In the genomic region with DNA sequence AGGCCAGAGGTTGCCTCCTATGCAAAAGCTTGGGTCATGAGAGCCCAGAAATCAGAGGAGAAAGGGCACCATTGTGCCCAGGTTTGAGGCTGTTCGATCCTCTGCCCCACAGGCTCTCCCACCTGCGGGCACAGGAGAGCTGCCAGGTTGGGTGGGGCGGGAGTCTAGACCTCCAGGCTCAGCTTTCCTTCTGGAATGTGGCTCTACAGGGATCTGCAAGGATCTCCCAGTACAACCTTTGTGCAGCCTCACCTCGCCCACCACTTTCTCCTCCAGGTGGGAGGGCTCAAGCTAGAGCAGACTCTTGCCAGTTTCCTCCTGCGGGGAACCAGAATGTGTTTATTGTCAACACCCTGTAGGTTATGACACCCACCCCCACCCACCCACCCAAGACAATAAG, we compare ENCODE assay signal across 27 mouse cellular contexts. TPM values are rescaled to one million over a fixed set of nuclear protein-coding genes. Genes with fewer than 3 reads are reported as not detected.
DNase-seq lines count a peak whose midpoint lies in the region; ATAC-seq and TF ChIP-seq lines count a peak whose summit lies in the region.
"Had no signal": no experiment of that assay in that cellular context is flagged by ENCODE, and none has a peak within 500 bp of the region (broad histone marks: within the 10 kb centered on the region; RNA-seq: fewer than 3 reads in every experiment).

No protein-coding gene starts in this region.

- H3K9me3 ChIP-seq in kidney, embryonic 16.5 days (ENCODE audit: low read length), result no peaks in the 10 kb centered on the region
- peaks cover 8% of the 10 kb centered on the region; the same call in 1 of the 2 replicates for H3K9me3 ChIP-seq in E14TG2a.4 (ENCODE audit: low read length)
- H3K9me3 ChIP-seq: heart, embryonic 13.5 days; liver, embryonic 12.5 days; midbrain, embryonic 12.5 days; neural tube, embryonic 12.5 days had no signal

- 0 out of 2 replicates have a peak, but pooled peaks cover 5% of the 10 kb centered on the region for H3K27me3 ChIP-seq in kidney, embryonic 16.5 days (ENCODE audit: insufficient read depth, low read length)
- peaks cover 50% of the 10 kb centered on the region for H3K27me3 ChIP-seq in E14TG2a.4 (ENCODE audit: insufficient read depth, low read length)
- H3K27me3 ChIP-seq: neural tube, embryonic 12.5 days had no signal

- H3K9ac ChIP-seq in kidney, embryonic 16.5 days (replicated peaks; ENCODE audit: low read length), result no peak overlapping the region
- H3K9ac ChIP-seq: forebrain, postnatal 0 days; heart, embryonic 13.5 days; hindbrain, embryonic 13.5 days; limb, embryonic 12.5 days; liver, embryonic 12.5 days; midbrain, embryonic 12.5 days; neural tube, embryonic 12.5 days had no signal

- WGBS in kidney, embryonic 16.5 days, result 65% methylated on average over 5 of the region's 5 CpGs

- H3K27ac ChIP-seq in kidney, embryonic 16.5 days (ENCODE audit: low read length), result peak overlapping the region; percentile 59; the same call in 1 of the 2 replicates
- H3K27ac ChIP-seq: gastrocnemius, adult 2 months; heart, embryonic 13.5 days; hindbrain, embryonic 13.5 days; limb, embryonic 12.5 days; liver, embryonic 12.5 days; midbrain, embryonic 12.5 days; neural tube, embryonic 12.5 days had no signal

- DNase-seq in kidney, adult 9 months, result no peak
- DNase-seq in R1 (ENCODE audit: low read depth, low spot score), result peak; percentile 43
- peak; percentile 19 to 65 for DNase-seq in kidney, postnatal 25 days
- DNase-seq in adrenal gland, adult (ENCODE audit: inconsistent age in 2 of 2, low spot score in 1 of 2), result no peak
- no peak for DNase-seq in urinary bladder, postnatal 4 days (ENCODE audit: low spot score in 2 of 2)
- no peak for DNase-seq in spleen, postnatal 4 days (ENCODE audit: low spot score in 2 of 2)
- DNase-seq: cerebellum, adult 11-12 months; cerebellum, postnatal 36 days; forebrain, postnatal 0 days; gastrocnemius, adult 2 months; right cerebral cortex, adult 18-20 months; thymus, adult 18-20 months; thymus, postnatal 4 days had no signal

- no peak overlapping the region for H3K4me3 ChIP-seq in kidney, embryonic 16.5 days (ENCODE audit: low read length)
- H3K4me3 ChIP-seq in E14TG2a.4 (replicated peaks; ENCODE audit: low read length), result peak overlapping the region; percentile 23; the same call in 1 of the 2 replicates
- H3K4me3 ChIP-seq: gastrocnemius, adult 2 months; heart, embryonic 13.5 days; hindbrain, embryonic 13.5 days; limb, embryonic 12.5 days; liver, embryonic 12.5 days; midbrain, embryonic 12.5 days; neural tube, embryonic 12.5 days had no signal

- peak overlapping the region; percentile 14; the same call in 1 of the 2 replicates for H3K4me2 ChIP-seq in kidney, embryonic 16.5 days (replicated peaks; ENCODE audit: low read depth, low read length)
- H3K4me2 ChIP-seq: heart, embryonic 13.5 days; hindbrain, embryonic 13.5 days; limb, embryonic 12.5 days; liver, embryonic 12.5 days; midbrain, embryonic 12.5 days; neural tube, embryonic 12.5 days had no signal

- H3K36me3 ChIP-seq in kidney, embryonic 16.5 days (ENCODE audit: insufficient read depth, low read length), result no peaks in the 10 kb centered on the region
- no peaks in the 10 kb centered on the region for H3K36me3 ChIP-seq in E14TG2a.4 (ENCODE audit: insufficient read depth, low read length)
- H3K36me3 ChIP-seq: heart, embryonic 13.5 days; hindbrain, embryonic 13.5 days; limb, embryonic 12.5 days; liver, embryonic 12.5 days; midbrain, embryonic 12.5 days; neural tube, embryonic 12.5 days had no signal

- H3K4me1 ChIP-seq in kidney, embryonic 16.5 days (ENCODE audit: insufficient read depth, low read length), result no peaks in the 10 kb centered on the region
- peaks cover 33% of the 10 kb centered on the region for H3K4me1 ChIP-seq in E14TG2a.4 (replicated peaks; ENCODE audit: low read depth, low read length)
- H3K4me1 ChIP-seq: heart, embryonic 13.5 days; hindbrain, embryonic 13.5 days; limb, embryonic 12.5 days had no signal

- TF ChIP-seq CTCF in E14TG2a.4 (conservative IDR thresholded peaks at IDR 0.05; ENCODE audit: low read length), result no peak

- ATAC-seq in kidney, embryonic 16.5 days (ENCODE audit: low FRiP score, low TSS enrichment), result peak; percentile 36; the same call in 1 of the 2 replicates
- ATAC-seq: forebrain, postnatal 0 days; inflammation-experienced regulatory T-cells, adult 6 months; Patski had no signal

RNA-seq across cellular contexts. Expression of a gene that starts 1.8 kb away (rescaled TPM):
- 14.1 and 15.8 TPM in 2 replicates for polyA plus RNA-seq in kidney, embryonic 16.5 days (2015; fragmentation: Nextera tagmentation; extraction: Ambion mirVana)
- polyA plus RNA-seq: C2C12; heart, embryonic 13.5 days; hindbrain, embryonic 13.5 days; inflammation-experienced regulatory T-cells, adult 6 months; limb, embryonic 12.5 days; liver, embryonic 12.5 days; midbrain, embryonic 12.5 days; neural tube, embryonic 12.5 days; Patski; small intestine, adult 2 months had no signal

RNA-seq across cellular contexts. Expression of a gene that starts 17.9 kb away (rescaled TPM):
- polyA plus RNA-seq in kidney, embryonic 16.5 days (2015; fragmentation: Nextera tagmentation; extraction: Ambion mirVana), result 0.19 and 0.30 TPM in 2 replicates
- polyA plus RNA-seq: embryonic facial prominence, embryonic 11.5 days; forebrain, postnatal 0 days; heart, embryonic 13.5 days; liver, embryonic 12.5 days; midbrain, embryonic 12.5 days; small intestine, adult 2 months had no signal

RNA-seq across cellular contexts. Expression of a gene that starts 31.1 kb away (rescaled TPM):
- 98.9 and 101 TPM in 2 replicates for polyA plus RNA-seq in kidney, embryonic 16.5 days (2015; fragmentation: Nextera tagmentation; extraction: Ambion mirVana)

RNA-seq across cellular contexts. Expression of a gene that starts 33.5 kb away (rescaled TPM):
- not detected in 2 replicates for polyA plus RNA-seq in kidney, embryonic 16.5 days (2015; fragmentation: Nextera tagmentation; extraction: Ambion mirVana)
- polyA plus RNA-seq: forebrain, postnatal 0 days; gonadal fat pad, adult 2 months; heart, embryonic 13.5 days; hindbrain, embryonic 13.5 days; liver, embryonic 12.5 days; small intestine, adult 2 months had no signal

RNA-seq across cellular contexts. Expression of a gene that starts 50.2 kb away (rescaled TPM):
- 60.7 and 60.9 TPM in 2 replicates for polyA plus RNA-seq in kidney, embryonic 16.5 days (2015; fragmentation: Nextera tagmentation; extraction: Ambion mirVana)

Comparison
In these comparisons a context has a peak if more than half of its experiments do, and no peak if none do; other contexts are left out.
1. DNase-seq: peak in R1 (single experiment) and kidney, postnatal 25 days (2 of 2); none in kidney, adult 9 months (single experiment), adrenal gland, adult (0 of 2), urinary bladder, postnatal 4 days (0 of 2) and spleen, postnatal 4 days (0 of 2).